Mouse (Mus musculus) myocyte (in vitro differentiated cells): ENCODE measurements around the gene P2ry1. TPM values are rescaled to one million over a fixed set of nuclear protein-coding genes. Genes with fewer than 3 reads are reported as not detected.

Source experiments
- H3K27me3 ChIP-seq: one replicate; pipeline ENCODE4 v1.6.1; 2011; ENCODE audit not compliant: control insufficient read depth, insufficient read depth, insufficient read length
- H3K36me3 ChIP-seq: one replicate; pipeline ENCODE4 v1.6.1; 2011; ENCODE audit not compliant: control insufficient read depth, insufficient read depth
- H3K4me2 ChIP-seq: one replicate; pipeline ENCODE4 v1.6.1; 2011; ENCODE audit warnings: low read depth, control low read depth
- H3K4me3 ChIP-seq: one replicate; pipeline ENCODE4 v1.5.1; 2011; ENCODE audit warnings: mild to moderate bottlenecking, control low read depth, moderate library complexity
- H3K79me2 ChIP-seq: one replicate; pipeline ENCODE4 v1.6.1; 2011; ENCODE audit not compliant: control insufficient read depth, insufficient read depth
- H3ac ChIP-seq: one replicate; pipeline ENCODE4 v1.6.1; 2011; ENCODE audit not compliant: control insufficient read depth, insufficient read length
- CEBPB ChIP-seq: IDR thresholded peaks from 2 replicates; pipeline ENCODE4 v1.6.1; 2011; ENCODE audit warnings: mild to moderate bottlenecking, moderate library complexity; ENCODE audit not compliant: poor library complexity, insufficient read depth, severe bottlenecking
- E2F4 ChIP-seq: IDR thresholded peaks from one replicate; pipeline ENCODE4 v1.6.1; 2011; ENCODE audit warnings: mild to moderate bottlenecking, control low read depth, moderate library complexity; ENCODE audit not compliant: insufficient read depth
- MAX ChIP-seq: IDR thresholded peaks from one replicate; pipeline ENCODE4 v1.6.1; 2011; ENCODE audit warnings: low read depth, mild to moderate bottlenecking, control low read depth
- MYOD1 ChIP-seq, 3 experiments: IDR thresholded peaks; one replicate each; pipeline ENCODE4 v1.6.1; 2011; ENCODE audit warnings: control low read depth in 2 of 3, low read depth in 2 of 3, mild to moderate bottlenecking in 2 of 3, moderate library complexity in 1 of 3; ENCODE audit not compliant: insufficient read length in 2 of 3, control insufficient read depth in 1 of 3
- MYOG ChIP-seq, 3 experiments: IDR thresholded peaks; one replicate each; pipeline ENCODE4 v1.6.1; 2011; ENCODE audit warnings: control low read depth in 2 of 3, low read depth in 2 of 3, mild to moderate bottlenecking in 2 of 3; ENCODE audit not compliant: insufficient read length in 2 of 3, control insufficient read depth in 1 of 3, insufficient read depth in 1 of 3
- POLR2A ChIP-seq: IDR thresholded peaks from one replicate; pipeline ENCODE4 v1.6.1; 2011; ENCODE audit warnings: low read depth, mild to moderate bottlenecking, control low read depth, moderate library complexity; ENCODE audit not compliant: insufficient read length
- POLR2AphosphoS2 ChIP-seq: IDR thresholded peaks from one replicate; pipeline ENCODE4 v1.6.1; 2011; ENCODE audit warnings: low read depth, control low read depth; ENCODE audit not compliant: insufficient read length
- REST ChIP-seq: IDR thresholded peaks from one replicate; pipeline ENCODE4 v1.6.1; 2011; ENCODE audit warnings: mild to moderate bottlenecking, control low read depth, moderate library complexity; ENCODE audit not compliant: insufficient read depth, insufficient read length
- SRF ChIP-seq: IDR thresholded peaks from one replicate; pipeline ENCODE4 v1.6.1; 2011; ENCODE audit warnings: low read depth; ENCODE audit not compliant: control insufficient read depth, insufficient read length
- TCF12 ChIP-seq: IDR thresholded peaks from one replicate; pipeline ENCODE4 v1.6.1; 2011; ENCODE audit warnings: mild to moderate bottlenecking, control low read depth; ENCODE audit not compliant: poor library complexity, insufficient read depth, severe bottlenecking
- TCF3 ChIP-seq: IDR thresholded peaks from one replicate; pipeline ENCODE4 v1.6.1; 2011; ENCODE audit warnings: low read depth, control low read depth; ENCODE audit not compliant: insufficient read length
- USF1 ChIP-seq: IDR thresholded peaks from one replicate; pipeline ENCODE4 v1.6.1; 2011; ENCODE audit warnings: low read depth, mild to moderate bottlenecking, control low read depth, moderate library complexity
- polyA plus RNA-seq: library from polyadenylated mRNA; unstranded; fragments of >200 nt; fragmentation: generic; extraction: Trizol; gene quantifications from one replicate; pipeline ENCODE4 v1.2.1, GENCODE M21; 2012; ENCODE audit warnings: missing spikeins

The P2ry1 gene
- polyA plus RNA-seq, 1 experiment, result 0.20 TPM

DNA sequence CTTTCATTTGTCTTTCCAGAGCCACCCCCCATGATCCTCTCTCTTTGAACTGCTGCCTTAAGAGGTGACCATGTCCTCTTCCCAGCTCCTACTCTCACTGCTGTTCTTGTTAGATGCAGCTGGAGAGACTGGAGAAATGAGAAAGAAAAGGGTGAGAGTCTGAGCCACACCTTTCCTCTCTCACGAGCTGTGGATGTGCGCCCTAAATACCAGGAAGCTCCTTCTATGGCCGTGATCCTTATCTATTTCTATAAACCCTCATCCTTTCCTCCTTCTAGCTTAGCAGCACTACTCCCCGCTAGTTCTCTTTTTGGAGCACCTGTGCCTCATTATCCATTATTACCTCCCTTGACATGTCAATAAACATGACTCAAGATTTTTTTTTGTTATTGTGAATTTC is 29.5 kb downstream of the P2ry1 start:
- TF ChIP-seq REST (no peak), TCF3 (no peak), USF1 (no peak), POLR2A (no peak), CEBPB (no peak), MYOG (IDR thresholded peaks at IDR 0.05; ENCODE audit: control insufficient read depth in 1 of 3, insufficient read depth in 1 of 3, insufficient read length in 2 of 3, low read depth in 2 of 3) (no peak), E2F4 (no peak), MAX (no peak), POLR2AphosphoS2 (no peak), TCF12 (no peak), SRF (no peak), MYOD1 (IDR thresholded peaks at IDR 0.05; ENCODE audit: control insufficient read depth in 1 of 3, insufficient read length in 2 of 3, low read depth in 2 of 3) (no peak)
- Histone ChIP-seq H3K79me2 (no peaks in the 10 kb centered on the region), H3ac (no peak overlapping the region), H3K4me3 (no peak overlapping the region), H3K36me3 (no peaks in the 10 kb centered on the region), H3K27me3 (no peaks in the 10 kb centered on the region), H3K4me2 (no peak overlapping the region)

DNA sequence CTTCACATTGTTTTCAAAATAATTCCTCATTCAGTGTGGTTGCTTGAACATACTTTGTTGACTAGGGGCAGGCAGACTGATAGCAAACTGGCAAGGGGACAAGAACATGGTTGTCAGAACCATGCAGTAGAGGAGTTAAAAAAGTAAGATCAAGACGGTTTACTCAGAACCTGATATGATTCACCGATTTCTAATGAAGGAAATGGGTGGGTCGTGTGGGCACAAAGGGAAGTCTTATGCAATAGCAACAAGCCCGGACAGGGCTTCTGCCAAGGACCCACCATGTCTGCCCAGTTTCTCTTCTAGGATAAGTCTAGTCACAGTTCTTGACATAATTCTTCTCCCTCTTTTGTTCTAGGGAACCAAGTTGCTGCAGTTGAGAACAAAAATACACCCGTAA is 33.0 kb downstream of the P2ry1 start:
- Histone ChIP-seq H3K4me3 (no peak overlapping the region), H3K36me3 (no peaks in the 10 kb centered on the region)
- no peak for TF ChIP-seq REST

DNA sequence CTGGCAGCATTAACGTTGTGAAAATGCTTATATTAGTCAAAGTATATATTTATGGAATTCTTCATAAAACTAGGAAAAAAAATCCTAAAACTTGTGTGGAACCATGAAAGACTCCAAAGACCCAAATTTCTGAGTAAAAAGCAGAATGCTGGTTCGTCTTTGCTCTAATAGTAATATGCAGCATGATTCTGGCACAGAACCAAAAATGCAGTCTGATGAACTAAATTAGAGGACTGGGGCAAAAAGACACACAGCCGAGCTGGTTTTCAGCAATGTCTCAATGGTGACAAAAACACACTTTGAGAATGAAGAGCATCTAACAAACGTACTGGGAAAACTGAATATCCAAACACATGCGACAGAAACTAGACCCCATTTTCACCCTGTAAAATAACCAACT is 37.3 kb downstream of the P2ry1 start:
- Histone ChIP-seq H3K4me2 (no peak overlapping the region), H3K4me3 (no peak overlapping the region), H3K36me3 (no peaks in the 10 kb centered on the region), H3ac (no peak overlapping the region), H3K79me2 (no peaks in the 10 kb centered on the region), H3K27me3 (no peaks in the 10 kb centered on the region)
- TF ChIP-seq REST, result no peak
- no peak for TF ChIP-seq E2F4
- no peak for TF ChIP-seq CEBPB
- TF ChIP-seq MYOG (IDR thresholded peaks at IDR 0.05; ENCODE audit: control insufficient read depth in 1 of 3, insufficient read depth in 1 of 3, insufficient read length in 2 of 3, low read depth in 2 of 3), result no peak
- no peak for TF ChIP-seq MYOD1 (IDR thresholded peaks at IDR 0.05; ENCODE audit: control insufficient read depth in 1 of 3, insufficient read length in 2 of 3, low read depth in 2 of 3)
- TF ChIP-seq SRF, result no peak
- TF ChIP-seq TCF3, result no peak
- TF ChIP-seq MAX, result no peak
- TF ChIP-seq POLR2AphosphoS2, result no peak
- no peak for TF ChIP-seq USF1
- TF ChIP-seq TCF12, result no peak
- TF ChIP-seq POLR2A, result no peak

More for the DNA sequence above, 33.0 kb downstream of the P2ry1 start:
- Histone ChIP-seq H3K4me2 (no peak overlapping the region), H3ac (no peak overlapping the region), H3K79me2 (no peaks in the 10 kb centered on the region), H3K27me3 (no peaks in the 10 kb centered on the region)

DNA sequence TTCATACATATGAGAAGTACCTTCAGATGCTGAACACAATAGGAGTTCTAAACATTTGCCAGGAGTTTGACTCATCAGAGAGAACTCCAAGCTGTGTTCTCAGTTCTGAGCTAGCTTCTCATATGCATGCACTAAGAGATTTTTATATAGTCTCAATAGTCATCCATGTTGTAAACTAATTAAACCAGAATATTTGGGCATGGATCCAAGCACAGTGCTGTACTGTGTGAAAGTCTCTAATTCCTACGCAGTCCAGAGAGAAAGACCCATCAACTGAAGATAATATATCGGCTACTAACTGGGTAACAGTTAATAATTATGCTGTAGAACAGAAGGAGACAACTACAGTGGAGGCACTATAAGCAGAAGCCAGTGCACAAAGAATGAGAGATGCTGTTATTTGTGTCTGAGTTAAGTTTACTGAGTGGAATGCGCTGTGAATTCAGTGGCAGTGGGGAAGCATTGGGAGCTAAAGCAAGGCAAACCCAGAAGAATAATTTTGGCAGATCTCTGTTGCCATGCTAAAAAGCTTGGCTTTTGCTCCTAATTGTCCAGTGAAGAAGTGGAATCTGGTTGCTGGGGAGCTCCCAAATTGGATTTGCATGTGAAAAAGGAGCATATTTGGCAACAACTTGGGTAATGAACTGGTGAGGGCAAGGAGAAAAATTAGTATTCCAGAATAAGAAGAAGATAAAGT is 47.5 kb downstream of the P2ry1 start:
- TF ChIP-seq TCF12 (no peak), POLR2AphosphoS2 (no peak), POLR2A (no peak), MYOG (IDR thresholded peaks at IDR 0.05; ENCODE audit: control insufficient read depth in 1 of 3, insufficient read depth in 1 of 3, insufficient read length in 2 of 3, low read depth in 2 of 3) (no peak), CEBPB (no peak), SRF (no peak), E2F4 (no peak), TCF3 (no peak), USF1 (no peak), MAX (no peak)
- no peak overlapping the region for H3ac ChIP-seq
- H3K27me3 ChIP-seq, result no peaks in the 10 kb centered on the region
- H3K4me3 ChIP-seq, result no peak overlapping the region
- H3K36me3 ChIP-seq, result no peaks in the 10 kb centered on the region
- no peaks in the 10 kb centered on the region for H3K79me2 ChIP-seq
- H3K4me2 ChIP-seq, result no peak overlapping the region
